Mouse (Mus musculus) intestine, postnatal 0 days (tissue): ENCODE data around the gene Ptch1. TPM values are rescaled to one million over a fixed set of nuclear protein-coding genes. Genes with fewer than 3 reads are reported as not detected.

Experiments
- ATAC-seq: fragments of 200-750 bp; cut with Nextera tagmentation; 2 replicates; pipeline ENCODE4 v1.8.0; 2017; ENCODE audit warnings: mild to moderate bottlenecking, moderate TSS enrichment, moderate library complexity
- H3K27ac ChIP-seq: fragments of 300-500 bp; sonication (generic); 2 replicates; pipeline ENCODE4 v1.5.1; 2014; ENCODE audit warnings: mild to moderate bottlenecking, low read depth, low read length, moderate library complexity
- H3K27me3 ChIP-seq: fragments of 300-500 bp; sonication (generic); replicated peaks from 2 replicates; pipeline ENCODE4 v1.6.1; 2014; ENCODE audit warnings: low read length, mixed read lengths; ENCODE audit not compliant: control insufficient read depth, insufficient read depth
- H3K36me3 ChIP-seq: fragments of 300-500 bp; sonication (generic); 2 replicates; pipeline ENCODE4 v1.6.1; 2014; ENCODE audit warnings: mild to moderate bottlenecking, moderate library complexity; ENCODE audit not compliant: control insufficient read depth, insufficient read depth
- H3K4me1 ChIP-seq: fragments of 300-500 bp; sonication (generic); replicated peaks from 2 replicates; pipeline ENCODE4 v1.6.1; 2014; ENCODE audit warnings: antibody characterized with exemption, low read length, mixed read lengths; ENCODE audit not compliant: control insufficient read depth, insufficient read depth
- H3K4me2 ChIP-seq: fragments of 300-500 bp; sonication (generic); replicated peaks from 2 replicates; pipeline ENCODE4 v1.6.1; 2014; ENCODE audit warnings: low read depth, mild to moderate bottlenecking, moderate library complexity
- H3K4me3 ChIP-seq: fragments of 300-500 bp; sonication (generic); 2 replicates; pipeline ENCODE4 v1.5.1; 2014; ENCODE audit warnings: low read depth, low read length
- H3K9ac ChIP-seq: fragments of 300-500 bp; sonication (generic); 2 replicates; pipeline ENCODE4 v1.6.1; 2014; ENCODE audit warnings: mild to moderate bottlenecking, low read depth, low read length
- H3K9me3 ChIP-seq: fragments of 300-500 bp; sonication (generic); 2 replicates; pipeline ENCODE4 v1.6.1; 2016; ENCODE audit warnings: mixed run types; ENCODE audit not compliant: control insufficient read depth
- CTCF ChIP-seq: sonication (generic); IDR thresholded peaks from 2 replicates; pipeline ENCODE4 v1.5.1; 2016; ENCODE audit warnings: low read depth, mild to moderate bottlenecking, control low read depth, antibody characterized with exemption, moderate library complexity
- WGBS: fragments of 180-500 bp; shearing (Covaris S2); extraction: QIAGEN DNeasy Blood & Tissue Kit; methylation state at CpG from one replicate; pipeline ENCODE4 v1.1.7; 2014; 5-methylcytosine and 5-hydroxymethylcytosine counted together
- polyA plus RNA-seq: library from polyadenylated mRNA; unstranded; fragments of >200 nt; fragmentation: Nextera tagmentation; extraction: Ambion mirVana; gene quantifications from 2 replicates; pipeline ENCODE4 v1.2.1, GENCODE M21; 2015

Gene Ptch1
- polyA plus RNA-seq, 1 experiment from 2014 or later: 11.0 TPM

DNA sequence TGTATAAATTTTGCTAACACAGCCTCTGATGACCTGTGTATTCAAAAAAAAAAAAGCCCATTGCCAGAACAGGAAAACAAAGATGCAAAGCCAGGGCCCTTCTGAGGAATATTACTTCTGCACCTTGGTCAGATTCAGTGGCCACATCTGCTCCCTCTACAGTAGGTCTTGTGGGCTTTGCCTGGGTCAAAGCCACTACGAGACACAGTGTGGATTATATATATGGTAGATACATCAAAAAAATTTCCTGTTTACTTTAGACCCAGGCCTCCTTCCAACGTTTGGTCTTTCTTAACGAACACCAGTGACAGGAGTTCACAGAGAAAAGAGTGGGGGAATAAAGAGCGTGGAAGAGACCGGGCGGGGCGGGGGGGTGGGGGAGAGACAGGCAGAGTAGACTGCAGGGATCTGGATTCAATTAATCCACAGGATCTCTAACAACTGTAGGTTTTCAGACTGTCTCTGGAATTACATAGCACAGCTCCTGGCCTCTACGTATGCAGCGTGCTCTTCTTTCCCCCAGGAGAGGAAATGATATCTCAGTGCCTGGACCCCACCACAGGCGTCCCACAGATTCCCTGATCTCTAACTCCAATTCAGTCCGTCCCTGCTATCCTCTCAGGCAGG, 47.7 kb downstream of the Ptch1 start:
- H3K27me3 ChIP-seq: no peaks in the 10 kb centered on the region
- H3K36me3 ChIP-seq: peaks cover 58% of the 10 kb centered on the region
- H3K27ac ChIP-seq: no peak overlapping the region; the same call in 1 of the 2 replicates
- 57% methylated on average over 11 of the region's 11 CpGs for WGBS
- no peak overlapping the region for H3K4me2 ChIP-seq
- no peak for TF ChIP-seq CTCF
- no peaks in the 10 kb centered on the region for H3K9me3 ChIP-seq
- no peak overlapping the region for H3K9ac ChIP-seq
- H3K4me1 ChIP-seq: no peaks in the 10 kb centered on the region
- no peak overlapping the region for H3K4me3 ChIP-seq
- no peak for ATAC-seq

DNA sequence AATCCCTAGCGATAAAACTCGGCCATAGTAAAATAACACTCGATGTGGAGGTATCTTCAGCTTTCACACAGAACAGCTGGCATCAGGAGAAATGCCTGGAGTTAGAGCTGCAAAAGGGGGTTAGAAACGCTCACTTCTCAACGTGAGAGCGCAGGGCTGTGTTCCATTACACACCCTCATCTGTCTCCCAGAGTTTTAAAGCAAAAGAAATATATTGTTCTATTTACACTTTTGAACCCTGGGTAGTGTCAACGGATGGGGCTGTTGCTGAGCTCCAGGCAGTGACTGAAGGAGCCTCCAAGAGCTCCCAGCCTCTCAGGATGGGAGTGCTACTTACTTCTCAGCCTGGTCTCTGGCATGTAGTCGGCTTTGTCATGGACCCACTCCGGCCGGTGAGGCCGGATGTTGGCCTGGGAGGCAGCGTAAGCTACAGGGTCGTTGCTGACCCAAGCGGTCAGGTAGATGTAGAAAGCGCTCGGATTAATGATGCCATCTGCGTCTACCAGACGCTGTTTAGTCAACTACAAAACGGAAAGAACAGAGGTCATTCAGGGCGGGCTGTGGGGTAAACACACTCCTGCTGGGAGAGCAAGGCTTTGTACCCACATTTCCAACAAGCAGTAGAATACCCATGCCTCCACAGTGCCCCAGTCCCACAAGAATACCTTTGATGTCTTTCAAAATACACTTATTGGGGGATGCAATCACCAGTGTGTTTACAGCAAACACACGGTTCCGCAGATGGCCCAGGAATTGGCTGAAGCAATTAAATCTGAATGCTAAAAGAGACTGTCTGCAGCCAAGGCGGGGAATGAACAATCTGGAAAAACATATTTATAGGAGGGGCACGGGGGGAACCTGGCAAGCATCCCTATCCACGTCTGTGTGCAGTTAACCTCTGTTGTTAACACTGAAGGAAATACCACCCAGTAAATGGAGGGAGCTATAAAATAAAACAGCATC, 48.5 kb downstream of the Ptch1 start:
- no peak for ATAC-seq
- TF ChIP-seq CTCF: no peak
- Histone ChIP-seq H3K4me3 (no peak overlapping the region), H3K9me3 (no peaks in the 10 kb centered on the region), H3K27ac (peak overlapping the region; percentile 31), H3K4me2 (no peak overlapping the region), H3K36me3 (peaks cover 57% of the 10 kb centered on the region), H3K4me1 (no peaks in the 10 kb centered on the region), H3K9ac (no peak overlapping the region), H3K27me3 (no peaks in the 10 kb centered on the region)
- 58% methylated on average over 25 of the region's 25 CpGs for WGBS

- Histone ChIP-seq H3K4me2 (no peak overlapping the region), H3K4me1 (no peaks in the 10 kb centered on the region), H3K4me3 (no peak overlapping the region), H3K36me3 (peaks cover 65% of the 10 kb centered on the region), H3K27me3 (no peaks in the 10 kb centered on the region), H3K27ac (no peak overlapping the region), H3K9me3 (no peaks in the 10 kb centered on the region), H3K9ac (no peak overlapping the region)
- 63% methylated on average over 2 of the region's 2 CpGs for WGBS
- no peak for TF ChIP-seq CTCF
- no peak for ATAC-seq
These were observed 49.3 kb downstream of the Ptch1 start for GRCm38 (mm10) chr13:63524061-63524460.

- WGBS: 58% methylated on average over 10 of the region's 10 CpGs
- H3K9ac ChIP-seq: no peak overlapping the region
- H3K9me3 ChIP-seq: no peaks in the 10 kb centered on the region
- TF ChIP-seq CTCF: no peak
- peak overlapping the region; percentile 60 for H3K27ac ChIP-seq
- no peaks in the 10 kb centered on the region for H3K27me3 ChIP-seq
- H3K36me3 ChIP-seq: peaks cover 77% of the 10 kb centered on the region
- ATAC-seq: no peak
- no peak overlapping the region for H3K4me3 ChIP-seq
- no peak overlapping the region for H3K4me2 ChIP-seq
- no peaks in the 10 kb centered on the region for H3K4me1 ChIP-seq
These were observed 50.6 kb downstream of the Ptch1 start for GRCm38 (mm10) chr13:63522832-63523231.

- H3K4me1 ChIP-seq: no peaks in the 10 kb centered on the region
- no peaks in the 10 kb centered on the region for H3K27me3 ChIP-seq
- no peak overlapping the region for H3K4me3 ChIP-seq
- no peaks in the 10 kb centered on the region for H3K9me3 ChIP-seq
- no peak overlapping the region for H3K4me2 ChIP-seq
- peaks cover 76% of the 10 kb centered on the region for H3K36me3 ChIP-seq
- WGBS: 79% methylated on average over 6 of the region's 6 CpGs
- H3K9ac ChIP-seq: no peak overlapping the region
- ATAC-seq: no peak
- H3K27ac ChIP-seq: no peak overlapping the region
- no peak for TF ChIP-seq CTCF
These were observed 53.3 kb downstream of the Ptch1 start for GRCm38 (mm10) chr13:63520110-63520509.

- Histone ChIP-seq H3K9ac (no peak overlapping the region), H3K9me3 (no peaks in the 10 kb centered on the region), H3K4me2 (no peak overlapping the region), H3K4me1 (no peaks in the 10 kb centered on the region), H3K4me3 (no peak overlapping the region), H3K27me3 (no peaks in the 10 kb centered on the region), H3K27ac (no peak overlapping the region), H3K36me3 (peaks cover 85% of the 10 kb centered on the region)
- 75% methylated on average over 2 of the region's 2 CpGs for WGBS
- no peak for TF ChIP-seq CTCF
- no peak for ATAC-seq
These were observed 56.9 kb downstream of the Ptch1 start for GRCm38 (mm10) chr13:63516535-63516934.
